Mouse (Mus musculus) liver, adult 2 months (tissue): ENCODE data around the gene Ccdc3.

Experiments used
- CTCF ChIP-seq: fragments of 200-500 bp; IDR thresholded peaks from 2 replicates; pipeline ENCODE4 v1.5.1; 2011; ENCODE audit warnings: low read depth, low read length, control low read depth
- POLR2A ChIP-seq: fragments of 200-500 bp; IDR thresholded peaks from 2 replicates; pipeline ENCODE4 v1.6.1; 2011; ENCODE audit warnings: low read length, control low read depth; ENCODE audit not compliant: insufficient read depth; ENCODE audit errors: extremely low read depth

DNA sequence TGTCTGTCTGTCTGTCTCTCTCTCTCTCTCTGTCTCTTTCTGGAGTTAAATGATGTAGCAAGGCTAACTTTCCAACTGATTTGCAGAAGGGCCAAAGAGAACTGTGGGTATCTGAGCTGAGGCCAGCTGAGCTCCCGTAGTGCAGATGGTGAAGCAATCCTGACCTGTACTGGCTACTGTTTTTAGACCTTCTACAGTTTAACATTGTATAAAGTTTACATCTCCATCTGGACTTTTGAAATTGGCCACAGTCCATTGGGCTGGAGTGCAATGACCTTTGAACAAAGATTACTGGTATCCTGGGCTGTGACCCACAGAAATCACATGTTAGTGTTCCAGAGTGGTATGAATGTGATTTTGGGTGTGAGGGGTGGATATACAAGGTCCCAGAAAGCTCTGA, 81.6 kb downstream of the Ccdc3 start:
- TF ChIP-seq POLR2A (no peak), CTCF (no peak)
